Mouse (Mus musculus): Measurements from ENCODE around the gene Unc5cl.

DNA sequence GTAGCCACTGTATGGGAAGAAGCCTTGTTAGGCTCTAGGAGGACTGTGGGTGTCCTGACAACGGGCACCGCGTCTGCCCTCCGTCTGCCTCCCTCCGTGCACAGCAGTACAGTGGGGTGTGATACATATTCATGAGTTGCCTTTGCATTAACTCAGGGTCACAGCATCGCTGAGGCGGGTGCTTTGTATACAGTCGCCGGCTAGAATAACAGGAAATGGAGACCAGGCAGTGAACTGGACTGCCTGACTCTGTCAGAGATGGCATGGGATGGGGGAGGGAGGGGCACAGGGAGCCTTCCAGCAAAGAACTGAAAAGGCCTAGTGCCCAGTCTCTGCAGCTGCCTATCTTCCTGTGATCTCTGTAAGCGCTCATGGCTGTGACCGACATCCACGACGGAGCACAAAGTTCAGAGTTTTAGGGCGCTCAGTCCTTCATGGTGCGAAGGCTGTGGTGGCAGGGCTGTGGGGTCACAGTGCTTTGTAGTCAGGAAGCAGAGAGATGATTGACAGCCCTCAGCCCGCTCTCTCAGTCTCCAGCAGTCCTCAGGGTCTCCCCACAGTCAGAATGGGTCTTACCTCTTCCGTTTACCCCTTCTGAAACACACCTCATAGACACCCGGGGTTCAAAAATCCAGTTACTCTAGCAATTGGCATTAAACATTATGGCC is 58.0 kb downstream of the Unc5cl start:
- TF ChIP-seq POLR2A (IDR thresholded peaks at IDR 0.05; ENCODE audit: extremely low read depth, insufficient read depth, low read length) (no peak), CTCF (IDR thresholded peaks at IDR 0.05; ENCODE audit: low read depth, low read length) (no peak)

Measured in liver, adult 2 months (tissue).